Mouse (Mus musculus) spleen, embryonic (tissue): ENCODE measurements at regions not wholly inside any gene's neighbourhood (a gene's known extent, or its start where the extent isn't known, plus 50 kb on each side); places are given as distances from the start of the nearest gene placed in this dataset.
"Not testable (repeated sequence)": the region's sequence is repeated elsewhere in the genome, so short reads cannot be mapped to it uniquely, and the experiment has no call there.

Experiments
- CTCF ChIA-PET: fragments of 350-600 bp; sonication (Branson Sonifier 250); formaldehyde crosslinking; loops from one replicate; lab custom pipeline; 2022; lab: Charles Lee

DNA sequence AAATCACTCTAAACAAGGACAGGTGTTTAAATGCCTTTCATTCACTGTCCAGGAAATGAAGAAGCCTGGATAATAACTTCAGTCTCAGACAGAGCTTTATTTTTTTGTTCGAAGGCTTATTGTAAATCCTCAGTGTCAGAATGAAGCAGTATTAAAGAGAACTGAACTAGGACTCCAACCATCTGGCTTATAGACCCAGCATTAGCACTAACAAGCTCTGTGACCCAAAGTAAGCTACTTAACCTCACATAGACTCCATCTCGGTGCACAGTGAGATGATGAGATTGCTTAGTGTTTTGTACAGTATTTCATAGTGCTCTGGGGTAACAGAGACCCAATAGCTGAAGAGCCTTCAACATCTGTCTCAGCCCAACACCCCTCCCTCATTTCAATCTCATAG lies 738.2 kb upstream of the Map3k7 start:
- CTCF ChIA-PET = no interaction called here

DNA sequence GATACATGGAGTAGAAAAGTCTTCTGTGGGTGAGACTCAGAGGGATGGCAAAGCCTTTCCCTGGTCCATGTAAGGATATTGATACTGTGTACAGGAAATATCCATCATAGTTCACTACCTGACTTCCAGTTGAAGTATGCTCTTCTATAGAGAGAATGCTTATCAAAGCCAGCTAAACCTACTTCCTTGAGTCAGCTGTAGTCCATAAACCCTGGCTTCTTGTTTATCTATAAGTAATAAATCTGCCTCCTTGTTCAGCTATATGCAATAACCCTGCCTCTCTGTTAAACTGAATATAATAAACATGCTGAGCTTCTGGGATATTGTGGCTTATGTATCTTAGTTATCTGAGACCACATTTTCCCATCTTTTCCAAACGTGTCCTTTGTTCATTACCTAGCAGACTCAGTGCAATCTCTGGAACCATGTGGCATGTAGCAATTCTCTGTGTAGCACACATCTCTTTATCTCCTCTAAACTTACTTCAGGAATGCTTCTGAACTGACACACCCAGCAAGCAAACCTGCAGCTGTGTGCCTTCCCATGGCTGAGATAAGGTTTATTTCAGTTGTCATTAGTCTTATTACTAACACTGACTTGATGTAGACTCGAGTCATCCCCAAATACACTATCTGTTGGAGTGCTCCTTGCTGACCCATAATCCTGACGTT lies 694.9 kb upstream of the Map3k7 start:
- CTCF ChIA-PET = no interaction called here

DNA sequence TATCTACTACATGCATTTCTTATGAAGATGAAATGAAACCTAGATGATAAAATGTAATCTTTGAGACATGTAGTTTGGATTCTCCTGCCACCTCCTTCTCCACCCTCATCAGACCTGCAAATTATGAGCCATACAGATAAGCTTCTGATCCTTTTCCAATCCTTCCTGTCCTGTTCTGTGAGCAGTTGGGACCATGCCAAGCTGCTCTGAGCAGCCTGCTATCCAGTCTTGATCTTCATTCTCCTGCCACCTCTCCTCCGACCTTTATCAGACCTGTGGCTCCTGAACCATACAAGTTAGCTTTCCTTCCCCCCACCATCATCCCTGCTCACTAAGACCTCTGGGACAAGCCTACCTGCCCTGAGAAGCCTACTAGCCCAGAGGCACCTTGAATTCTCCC lies 689.8 kb upstream of the Map3k7 start:
- CTCF ChIA-PET = no interaction called here

DNA sequence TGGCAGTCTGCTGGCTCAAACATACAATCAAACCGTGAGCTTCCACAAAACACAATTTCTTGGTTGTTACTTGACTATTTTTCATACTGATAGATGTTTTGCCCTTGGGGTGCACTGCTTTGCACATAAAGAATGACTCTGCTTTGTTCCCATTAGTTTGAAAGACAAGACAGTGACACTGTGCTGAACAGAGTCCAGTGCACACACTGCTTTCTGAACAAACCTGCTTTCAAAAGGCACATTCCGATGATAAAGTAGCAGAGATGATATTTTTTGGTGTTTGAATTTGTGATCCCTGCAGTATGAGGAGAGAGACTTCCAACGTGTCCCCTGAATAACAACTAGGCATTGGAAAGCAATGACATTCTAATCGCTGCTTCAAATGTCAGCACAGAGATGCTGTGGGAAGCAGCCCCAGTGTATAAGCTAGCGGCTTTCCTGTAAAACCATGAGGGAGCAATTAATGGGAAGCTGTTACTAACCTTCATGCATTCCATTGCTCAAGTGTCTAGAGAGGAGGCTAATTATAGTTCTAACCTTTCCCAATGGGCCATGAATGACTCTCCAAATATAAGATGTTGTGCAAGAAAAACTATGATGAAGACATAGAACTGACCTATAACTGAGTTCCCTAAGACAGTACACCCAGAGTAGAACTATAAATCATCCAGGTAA lies 673.5 kb upstream of the Map3k7 start:
- CTCF ChIA-PET = no interaction called here

DNA sequence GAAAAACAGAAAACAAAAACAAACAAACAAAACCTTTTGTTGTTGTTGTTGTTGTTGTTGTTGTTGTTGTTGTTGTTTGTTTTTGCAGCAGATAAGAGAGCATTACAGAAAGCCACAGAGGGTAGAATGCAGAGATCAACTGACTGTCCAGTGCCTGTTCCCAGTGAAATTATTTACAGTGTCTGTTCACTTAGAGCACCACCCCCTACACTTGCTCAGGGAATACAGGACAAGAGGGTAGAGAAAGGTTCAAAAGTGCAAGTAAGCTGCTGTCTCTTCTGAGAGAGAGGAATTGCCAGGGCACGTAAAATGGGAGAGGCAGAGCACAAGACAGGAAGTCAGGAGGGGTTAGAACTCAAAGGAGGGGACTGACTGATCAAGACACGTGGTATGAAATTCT lies 670.1 kb upstream of the Map3k7 start:
- CTCF ChIA-PET = no interaction called here

DNA sequence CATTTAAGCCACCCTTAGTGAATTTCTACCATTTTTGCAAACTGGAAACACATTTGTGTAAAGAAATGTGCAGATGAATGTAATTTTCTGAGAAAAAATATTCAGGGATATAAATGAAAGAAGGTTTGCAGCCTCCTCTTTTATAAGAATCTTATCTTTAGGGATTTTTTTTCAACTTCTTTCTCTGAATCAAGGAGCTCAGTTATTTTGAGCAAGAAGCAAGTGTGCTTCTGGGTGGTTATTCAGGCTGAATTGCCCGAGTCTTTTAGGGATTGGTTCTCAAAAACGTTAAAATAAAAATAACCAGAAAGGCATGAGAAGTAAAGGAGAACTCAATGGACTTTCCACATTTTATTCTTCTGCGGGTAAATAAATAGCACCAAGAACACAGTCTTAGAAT lies 666.0 kb upstream of the Map3k7 start:
- CTCF ChIA-PET = no interaction called here

DNA sequence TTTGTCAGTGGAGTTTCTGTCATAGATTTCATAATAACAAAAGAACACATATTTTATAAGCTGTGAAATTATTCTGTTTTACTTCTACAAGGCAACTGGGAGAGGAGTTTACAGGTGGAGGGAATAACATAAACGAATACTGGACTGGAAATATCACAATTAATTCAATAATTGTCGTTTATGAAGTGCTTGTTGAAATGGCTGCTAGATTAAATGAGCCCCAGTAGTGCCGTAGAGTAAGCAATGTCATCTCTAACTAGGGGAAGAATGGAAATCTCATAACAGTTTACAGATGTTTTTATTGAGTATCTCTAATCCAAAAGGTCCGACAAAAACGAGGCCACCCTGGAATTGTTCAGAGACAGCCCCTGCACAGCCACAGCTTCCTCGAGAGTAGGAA lies 644.6 kb upstream of the Map3k7 start:
- CTCF ChIA-PET = no interaction called here

DNA sequence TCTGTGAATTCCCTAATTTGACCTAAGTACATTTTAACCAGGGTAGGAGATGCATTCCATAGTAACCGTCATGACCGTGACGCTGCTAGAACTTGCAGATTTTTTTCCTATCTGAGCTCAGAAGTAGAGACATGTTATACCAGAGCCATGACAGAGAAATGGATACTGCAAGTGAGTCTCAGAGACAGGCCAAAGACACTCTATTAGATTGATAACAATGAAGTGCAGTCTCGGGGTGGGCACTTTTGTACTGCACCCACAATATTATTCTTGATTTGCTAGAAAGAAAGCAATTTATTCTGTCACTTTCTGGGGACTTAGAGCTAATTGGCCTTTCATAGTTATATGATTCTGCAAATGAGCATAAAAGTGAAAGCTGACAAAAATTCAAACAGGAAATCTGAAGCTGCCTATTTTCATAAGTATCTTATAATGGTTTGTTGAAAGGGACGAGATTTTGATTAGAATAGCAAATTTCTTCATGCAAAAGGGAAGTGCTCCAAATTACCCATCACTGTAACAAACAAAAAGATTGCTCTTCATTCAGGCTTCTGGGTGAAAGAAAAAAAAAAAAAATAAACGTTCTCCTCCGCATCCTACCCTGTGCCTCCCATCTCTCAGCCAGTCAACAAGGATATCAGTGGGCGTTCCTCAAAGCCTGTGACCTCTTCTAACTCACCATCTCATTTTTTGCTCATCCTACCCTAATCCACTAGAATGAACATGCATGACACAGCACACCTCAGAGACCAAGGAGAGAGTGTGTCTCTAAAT lies 643.0 kb upstream of the Map3k7 start:
- CTCF ChIA-PET = no interaction called here

DNA sequence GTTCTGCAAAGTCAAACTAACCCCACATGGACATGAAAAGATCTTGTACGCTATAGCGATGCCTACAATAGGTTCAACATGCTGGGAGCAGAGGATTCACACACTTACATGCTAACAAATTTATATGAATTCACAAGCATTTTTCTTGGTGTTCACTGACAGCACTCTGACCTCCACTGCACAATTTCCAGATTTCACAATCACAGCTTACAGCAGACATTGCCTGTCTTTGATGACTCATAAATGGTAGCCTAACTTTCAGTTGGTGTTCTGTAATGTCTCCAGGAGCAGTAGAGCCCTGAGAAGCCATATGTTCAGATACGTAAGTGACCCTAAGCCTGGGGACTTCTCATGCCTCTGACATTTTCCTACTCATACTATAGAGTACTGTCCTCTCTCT lies 640.1 kb upstream of the Map3k7 start:
- CTCF ChIA-PET = no interaction called here

DNA sequence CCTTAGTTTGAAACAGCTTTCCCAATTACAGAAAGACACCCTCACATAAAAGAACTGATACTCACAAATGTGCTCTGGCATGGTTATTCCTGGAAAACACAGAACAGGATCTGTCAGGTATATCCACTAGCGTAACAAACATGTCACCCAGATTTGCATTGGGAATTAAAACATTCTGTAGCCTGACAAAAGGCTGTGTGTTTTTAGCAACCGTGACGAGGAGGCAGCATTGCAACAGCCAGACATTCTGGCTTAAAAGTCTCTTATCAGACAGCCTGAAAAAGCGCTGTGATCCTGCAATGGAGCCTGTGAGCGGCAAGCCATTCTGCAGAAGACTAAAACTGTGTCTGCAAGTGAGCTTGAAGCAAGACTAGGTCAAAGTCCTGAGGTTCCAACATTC lies 635.1 kb upstream of the Map3k7 start:
- CTCF ChIA-PET = no interaction called here

DNA sequence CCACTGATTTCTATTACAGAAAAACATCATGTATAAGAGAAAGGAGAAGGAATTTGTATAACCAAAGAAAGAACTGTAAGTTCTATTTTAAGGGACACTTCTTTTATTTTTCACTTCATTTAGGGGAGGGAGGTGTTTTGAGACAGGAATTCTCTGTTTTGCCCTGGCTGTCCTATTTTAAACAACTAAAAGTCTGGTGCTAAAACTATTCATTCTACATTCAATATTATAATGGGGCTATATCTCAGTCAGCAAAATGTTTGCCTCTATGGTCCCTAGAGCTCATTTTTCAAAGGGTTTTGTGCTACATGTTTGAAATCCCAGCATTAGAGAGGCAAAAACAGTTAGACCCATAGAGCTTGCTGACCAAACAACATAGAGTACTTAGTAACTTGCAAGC lies 632.8 kb upstream of the Map3k7 start:
- CTCF ChIA-PET = no interaction called here

DNA sequence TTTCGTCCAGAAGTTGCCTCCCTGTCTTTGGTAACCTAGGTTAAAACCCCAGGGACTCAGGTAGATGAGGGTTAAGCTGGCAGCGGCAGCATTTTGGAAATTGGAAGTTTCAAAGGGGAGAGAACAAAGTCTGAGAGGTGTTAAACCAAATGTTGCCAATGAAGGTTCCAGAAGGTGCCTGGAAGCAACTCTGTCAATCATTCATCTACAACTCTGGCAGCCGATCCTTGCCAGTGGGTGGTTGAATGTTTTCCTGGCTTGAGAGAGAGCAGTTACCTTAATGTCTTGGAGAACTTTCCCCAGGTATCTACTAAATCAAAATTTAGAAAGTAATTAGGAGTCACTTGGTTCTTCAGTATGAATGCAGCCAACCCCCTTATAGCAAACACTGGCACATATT lies 628.2 kb upstream of the Map3k7 start:
- CTCF ChIA-PET = no interaction called here

DNA sequence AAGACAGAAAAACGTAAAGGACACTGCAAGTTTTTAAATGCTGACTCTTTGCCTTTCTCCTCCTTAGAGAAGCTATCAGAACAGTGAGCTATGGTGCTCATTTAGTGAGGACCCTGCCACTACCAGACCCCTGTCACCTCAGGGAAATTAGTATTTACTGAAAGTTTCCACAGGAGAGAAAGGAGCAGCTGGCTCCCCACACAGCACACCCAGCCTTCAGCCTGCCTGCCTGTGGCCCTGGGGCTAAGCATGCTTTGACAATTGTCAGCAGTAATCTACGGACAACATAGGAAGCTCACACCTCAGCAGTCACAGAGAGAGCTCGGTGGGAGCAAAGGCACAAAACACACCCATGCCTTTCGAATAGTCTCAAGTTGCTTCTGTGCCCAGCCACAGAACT lies 625.9 kb upstream of the Map3k7 start:
- CTCF ChIA-PET = no interaction called here

DNA sequence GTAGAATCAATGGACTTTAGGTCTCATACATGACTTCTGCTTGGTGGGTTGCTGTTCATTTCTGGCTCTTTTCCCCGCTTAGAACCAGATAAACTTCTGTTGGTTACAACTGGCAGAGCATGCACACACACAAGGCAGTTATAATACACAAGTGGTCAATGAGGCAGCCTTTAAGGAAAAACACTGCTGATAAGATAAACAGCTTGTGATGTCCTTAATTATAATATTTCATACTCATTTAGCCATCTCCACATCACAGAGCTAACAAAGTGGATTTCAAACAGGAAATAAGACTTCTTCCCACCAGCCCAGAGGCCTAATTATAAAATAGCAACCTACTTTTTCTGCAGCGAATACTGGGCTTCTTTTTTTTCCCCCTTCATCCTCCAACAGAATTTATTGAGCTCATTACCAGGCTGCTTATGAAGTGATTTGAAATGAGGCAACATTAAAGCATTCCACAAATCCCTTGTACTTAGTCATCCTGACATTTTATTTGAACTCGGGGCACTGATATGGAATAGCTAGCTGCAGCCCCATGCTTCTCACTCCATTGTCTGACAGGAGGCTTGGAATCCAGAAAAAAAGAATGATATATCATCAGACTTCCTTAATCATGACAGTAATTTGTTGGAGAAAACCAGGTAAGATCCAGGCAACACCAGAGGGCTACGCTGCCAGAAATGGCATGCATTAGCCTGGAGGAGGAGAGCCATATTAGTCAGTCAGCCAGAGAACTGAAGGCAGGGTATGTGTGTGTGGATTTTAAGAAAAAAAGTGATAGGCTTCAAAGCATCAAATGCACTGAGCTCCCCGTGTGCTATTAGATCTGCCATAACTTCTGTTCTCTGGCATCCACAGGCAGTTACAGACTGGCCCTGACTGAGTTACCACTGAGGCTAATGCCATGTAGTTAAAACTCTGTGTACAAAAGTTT lies 620.3 kb upstream of the Map3k7 start:
- CTCF ChIA-PET = no interaction called here

DNA sequence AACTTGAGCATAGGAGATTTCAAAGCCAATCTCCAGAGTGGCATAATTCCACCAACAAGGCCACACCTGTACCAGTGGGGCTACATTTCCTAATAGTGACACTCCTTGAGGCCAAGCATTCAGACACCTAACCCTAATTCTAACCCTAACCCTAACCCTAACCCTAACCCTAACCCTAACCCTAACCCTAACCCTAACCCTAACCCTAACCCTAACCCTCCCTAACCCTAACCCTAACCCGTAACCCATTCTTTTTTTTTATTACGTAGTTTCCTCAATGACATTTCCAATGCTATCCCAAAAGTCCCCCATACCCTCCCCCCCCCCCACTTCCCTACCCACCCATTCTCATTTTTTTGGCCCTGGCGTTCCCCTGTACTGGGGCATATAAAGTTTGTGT lies 609.9 kb upstream of the Map3k7 start:
- CTCF ChIA-PET = not testable (repeated sequence)

DNA sequence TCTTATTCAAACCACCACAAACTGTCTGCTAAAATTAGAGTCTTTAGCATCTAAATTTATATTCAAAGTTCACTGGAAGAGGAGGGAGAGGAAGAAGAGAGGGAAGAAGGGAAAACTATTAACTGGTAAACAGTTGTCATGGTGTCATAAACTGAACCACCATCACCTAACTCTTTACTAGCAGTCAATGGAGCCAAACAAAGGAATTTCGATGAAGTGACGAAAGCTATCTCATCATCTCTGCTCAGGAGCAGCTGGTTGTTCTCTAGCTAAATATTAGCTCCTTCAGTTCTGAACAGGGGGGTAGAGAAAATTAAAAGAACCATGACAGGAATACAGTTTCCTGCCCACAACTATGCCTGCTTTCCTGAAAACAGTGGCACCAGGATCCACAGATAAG lies 608.9 kb upstream of the Map3k7 start:
- CTCF ChIA-PET = no interaction called here

DNA sequence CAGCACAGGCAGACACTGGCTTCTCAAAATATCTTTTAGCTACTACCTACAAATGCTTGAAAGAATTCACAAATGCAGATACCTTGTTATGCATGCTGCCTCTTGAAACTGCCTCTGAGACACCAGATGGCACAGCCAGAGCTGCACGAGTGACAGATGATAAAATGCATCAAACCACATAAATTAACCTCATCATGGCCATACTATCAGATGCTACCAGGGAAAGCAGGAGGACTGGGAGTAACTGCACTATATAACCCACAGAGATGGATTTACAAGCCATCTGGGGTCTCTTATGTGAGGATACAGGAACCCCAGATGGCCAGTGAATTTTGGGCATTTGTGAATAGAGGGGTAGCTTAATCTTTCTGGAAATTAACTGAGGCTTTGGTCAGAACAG lies 597.7 kb upstream of the Map3k7 start:
- CTCF ChIA-PET = no interaction called here

DNA sequence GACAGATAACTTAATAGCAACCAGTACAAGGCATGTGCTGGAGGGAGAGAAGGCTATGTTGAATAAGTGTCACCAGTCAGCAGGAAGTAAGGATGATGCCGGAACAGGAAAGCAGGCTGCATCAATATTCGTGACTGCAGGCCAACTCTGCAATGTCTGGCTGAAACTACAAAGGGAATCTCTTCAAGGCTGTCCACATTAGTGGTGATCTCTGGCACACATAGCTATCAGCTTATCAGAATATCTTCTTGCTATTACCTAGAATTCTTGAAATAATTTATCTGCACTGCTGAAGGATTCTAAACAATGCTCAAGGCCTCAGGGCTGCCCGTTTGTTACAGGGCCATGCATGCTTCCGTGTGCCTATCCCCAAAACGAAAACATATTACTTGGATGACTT lies 596.9 kb upstream of the Map3k7 start:
- CTCF ChIA-PET = interaction anchor here (0.7 kb wide), 1 partner anchor 56 kb away, joined by 6 read pairs; no protein-coding TSS in a partner anchor

DNA sequence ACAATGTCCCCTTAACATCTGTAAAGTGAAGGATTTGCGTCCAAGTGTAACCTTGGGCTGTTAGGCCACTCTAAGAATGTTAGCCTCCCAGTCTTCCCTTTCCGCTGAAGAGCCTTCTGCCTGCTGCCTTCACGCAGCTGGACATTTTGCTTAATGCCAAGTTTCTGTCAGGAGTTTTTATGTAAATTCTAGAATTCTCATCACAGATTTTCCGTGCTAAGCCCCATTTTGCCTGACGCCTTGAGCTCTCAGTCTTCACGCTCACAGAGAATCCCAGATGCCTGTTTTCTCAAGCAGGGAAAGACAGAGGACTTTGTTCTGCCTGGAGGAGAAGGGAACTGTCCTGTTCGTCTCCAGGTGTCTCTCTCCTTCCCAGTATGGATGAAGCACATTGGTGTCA lies 593.8 kb upstream of the Map3k7 start:
- CTCF ChIA-PET = no interaction called here

DNA sequence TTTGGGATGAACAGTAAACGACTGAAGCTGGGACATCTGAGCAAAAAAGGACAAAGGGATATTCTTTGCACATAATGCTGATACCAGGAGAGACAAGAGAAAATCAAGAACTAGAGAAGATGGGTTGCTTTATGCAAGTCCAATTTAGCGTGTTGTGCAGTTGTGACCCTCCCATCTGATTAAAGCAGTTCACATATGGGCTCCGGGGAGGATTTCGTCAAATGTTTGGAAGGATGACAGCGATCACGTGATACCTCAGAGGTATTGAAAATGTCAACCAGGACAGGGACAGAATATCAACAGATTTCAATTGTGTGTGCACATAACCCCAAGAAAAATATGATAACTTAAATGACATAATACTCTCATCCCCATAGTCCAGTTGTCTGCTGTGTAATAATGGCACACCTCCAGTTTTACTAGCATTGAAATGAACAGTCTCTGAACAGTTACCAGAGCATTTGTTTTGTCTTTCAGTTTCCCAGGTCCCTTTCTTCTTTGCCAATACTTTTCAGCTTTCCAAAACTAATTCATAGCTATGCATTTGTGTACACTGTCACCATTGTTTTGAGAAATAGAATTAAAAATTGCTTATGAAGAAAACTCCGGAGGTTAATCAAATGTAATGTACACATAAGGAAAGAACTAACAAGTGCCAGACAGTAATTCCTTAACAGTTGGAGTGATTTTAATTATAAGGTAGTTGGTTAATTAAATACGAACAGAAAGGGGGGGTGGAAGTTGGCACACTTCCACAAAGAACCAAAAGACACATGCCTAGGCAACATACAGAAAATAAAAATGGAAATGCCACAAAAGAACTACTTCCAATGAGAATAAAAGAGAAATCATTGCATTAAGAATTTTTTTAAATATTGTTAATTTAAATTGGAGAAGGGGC lies 582.6 kb upstream of the Map3k7 start:
- CTCF ChIA-PET = no interaction called here
